Mouse (Mus musculus): ENCODE results near the gene Cntfr.
"Not testable (repeated sequence)": the region's sequence is repeated elsewhere in the genome, so short reads cannot be mapped to it uniquely, and the experiment has no call there.

The Cntfr gene

DNA sequence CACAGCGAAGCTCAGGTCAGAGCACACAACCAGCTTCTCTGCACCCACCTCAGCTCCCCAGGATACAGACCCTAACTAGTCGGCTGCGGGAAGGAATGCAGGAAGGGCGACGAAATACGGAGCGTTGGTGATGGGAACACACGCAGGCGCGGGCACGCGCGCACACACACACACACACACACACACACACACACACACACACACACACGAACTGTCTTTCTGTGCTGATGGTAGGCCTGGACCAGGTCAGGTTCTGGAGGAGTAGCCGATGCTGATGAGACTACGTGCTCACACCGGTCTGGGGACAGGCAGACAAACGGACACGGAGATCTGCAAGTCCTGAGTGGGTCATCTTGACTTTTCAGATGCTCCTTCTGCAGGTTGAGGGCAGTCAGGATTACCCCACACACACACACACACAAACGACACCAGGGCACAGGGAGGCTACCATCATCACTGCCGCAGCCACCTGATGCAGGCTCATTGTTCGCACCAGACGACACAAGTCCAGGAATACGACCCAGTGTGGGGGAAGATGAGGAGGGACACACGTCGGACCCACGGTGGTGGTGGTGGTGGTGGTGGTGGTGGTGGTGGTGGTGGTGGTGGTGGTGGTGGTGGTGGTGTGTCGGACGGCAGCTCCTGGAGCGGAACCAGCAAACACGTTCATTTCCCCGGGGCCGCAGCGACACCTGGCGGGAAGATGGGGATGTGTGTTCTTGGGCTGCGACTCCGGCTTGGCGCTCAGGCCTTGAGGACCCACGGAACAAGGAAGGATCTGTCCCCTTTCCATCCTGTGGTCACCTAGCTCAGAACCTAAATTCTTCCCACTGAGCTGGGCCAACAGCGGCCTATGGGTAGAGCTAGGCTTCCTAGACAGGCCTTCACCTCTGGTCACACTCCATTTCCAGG is at the start of gene Cntfr:
Gene Cntfr, minus strand, starts transcription at position 160 of the 912 bp plus-strand sequence.
- in situ Hi-C loops (cut with MboI): not testable (repeated sequence)

DNA sequence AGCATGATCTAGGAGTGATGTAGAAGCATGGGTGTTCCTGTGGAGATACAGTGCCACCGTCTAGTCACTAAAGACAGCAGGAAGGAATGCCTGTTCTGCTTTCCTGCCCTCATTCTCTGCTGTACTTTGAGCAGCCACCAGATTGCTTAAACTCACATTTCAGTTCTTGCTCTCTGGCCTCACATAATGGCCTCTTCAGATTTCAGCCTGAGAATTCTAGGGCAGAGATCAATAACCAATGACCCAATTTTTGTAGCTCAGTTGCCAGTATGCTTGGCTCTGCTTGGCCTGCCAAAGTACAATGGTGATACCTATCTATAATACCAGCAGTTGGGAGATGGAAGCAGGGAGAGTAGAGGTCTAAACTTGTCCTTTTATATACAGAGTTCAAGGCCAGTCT is 48.1 kb upstream of the Cntfr start:
- in situ Hi-C loops (cut with MboI): no loop called here

DNA sequence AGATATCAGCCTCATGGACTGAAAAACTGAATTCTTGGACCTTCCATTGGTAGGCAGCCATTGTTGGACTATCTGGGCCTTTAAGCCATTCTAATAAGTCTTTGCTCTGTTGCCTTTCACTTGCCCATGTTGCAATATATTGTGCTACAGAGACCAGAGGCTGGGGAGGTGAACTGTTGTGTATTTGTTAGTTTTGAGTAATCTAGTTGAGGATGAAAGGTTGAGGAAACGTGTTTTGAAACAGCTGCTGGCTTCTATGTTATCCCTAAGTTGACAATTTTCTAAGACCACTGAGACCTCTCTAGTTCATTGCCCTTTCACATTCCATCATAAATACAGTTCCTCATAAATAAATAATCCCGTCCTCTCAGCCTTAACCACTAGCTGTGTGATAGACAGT is 47.2 kb upstream of the Cntfr start:
- in situ Hi-C loops (cut with MboI): no loop called here

- in situ Hi-C loops (cut with MboI): no loop called here
Measured at GRCm38 (mm10) chr4:41741158-41741560, 44.3 kb upstream of the Cntfr start.

DNA sequence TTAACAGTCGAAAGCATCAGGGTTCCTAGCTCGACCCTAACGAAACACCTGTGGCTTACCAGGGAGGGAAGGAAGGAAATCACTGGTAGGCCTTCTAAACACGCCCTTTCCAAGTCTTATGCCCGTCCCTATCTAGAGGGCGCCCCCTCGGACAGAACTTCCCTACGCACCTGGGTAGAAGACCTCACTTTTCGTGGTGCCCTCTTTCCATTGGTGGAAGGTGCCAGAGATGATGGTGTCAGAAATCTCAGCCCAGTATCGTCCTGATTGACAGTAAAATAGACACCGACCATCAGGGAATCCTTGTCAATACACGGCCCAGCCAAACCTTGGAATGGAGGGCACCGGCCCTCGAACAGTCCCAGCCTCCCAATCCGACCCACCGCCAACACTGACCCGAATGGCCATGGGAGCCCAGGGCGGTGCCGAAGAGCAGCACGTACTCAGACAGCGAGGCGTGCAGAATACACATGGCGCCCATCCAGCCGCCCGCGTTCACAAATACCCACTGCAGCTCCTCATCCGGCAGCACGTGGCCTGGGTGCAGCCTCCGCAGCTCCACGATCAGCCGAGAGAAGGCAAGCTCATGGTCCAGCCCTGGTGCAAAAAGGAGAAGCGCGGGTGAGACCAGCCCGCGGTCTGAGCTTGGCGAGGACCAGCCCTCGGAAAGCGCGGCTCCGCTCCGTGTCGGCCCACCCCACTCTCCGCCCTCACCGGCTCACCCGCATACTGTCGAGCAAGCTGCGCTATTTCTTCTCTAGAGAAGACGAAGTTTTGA is 43.7 kb upstream of the Cntfr start:
- in situ Hi-C loops (cut with MboI): no loop called here

DNA sequence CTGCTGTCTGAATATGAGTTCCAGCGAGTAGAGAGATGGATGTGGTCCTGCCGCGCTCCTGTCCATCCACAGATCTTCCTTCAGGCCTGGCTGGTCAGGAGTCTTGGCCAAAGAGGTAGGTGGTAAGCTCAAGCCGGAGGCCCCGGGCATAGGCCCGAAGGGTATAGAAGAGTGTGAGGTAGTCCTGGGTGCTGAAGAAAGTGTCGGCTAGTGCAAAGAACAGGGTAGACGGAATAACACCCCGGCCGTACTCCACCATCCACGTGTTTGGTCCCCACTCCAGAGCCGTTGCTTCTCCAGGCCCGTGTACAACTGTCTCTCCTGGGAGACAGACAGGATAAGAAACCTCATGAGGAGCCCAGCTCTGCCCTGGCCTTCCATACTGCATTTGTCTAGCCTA is 42.4 kb upstream of the Cntfr start:
- in situ Hi-C loops (cut with MboI): no loop called here

GRCm38 (mm10) chr4:41738256-41738603 is 41.3 kb upstream of the Cntfr start:
- in situ Hi-C loops (cut with MboI): no loop called here

GRCm38 (mm10) chr4:41737602-41738255 is 40.8 kb upstream of the Cntfr start:
- in situ Hi-C loops (cut with MboI): no loop called here

GRCm38 (mm10) chr4:41731052-41731765 is 34.3 kb upstream of the Cntfr start, which contains the start of gene Arid3c:
Gene Arid3c, minus strand, starts transcription at chr4:41731142.
- in situ Hi-C loops (cut with MboI): no loop called here

DNA sequence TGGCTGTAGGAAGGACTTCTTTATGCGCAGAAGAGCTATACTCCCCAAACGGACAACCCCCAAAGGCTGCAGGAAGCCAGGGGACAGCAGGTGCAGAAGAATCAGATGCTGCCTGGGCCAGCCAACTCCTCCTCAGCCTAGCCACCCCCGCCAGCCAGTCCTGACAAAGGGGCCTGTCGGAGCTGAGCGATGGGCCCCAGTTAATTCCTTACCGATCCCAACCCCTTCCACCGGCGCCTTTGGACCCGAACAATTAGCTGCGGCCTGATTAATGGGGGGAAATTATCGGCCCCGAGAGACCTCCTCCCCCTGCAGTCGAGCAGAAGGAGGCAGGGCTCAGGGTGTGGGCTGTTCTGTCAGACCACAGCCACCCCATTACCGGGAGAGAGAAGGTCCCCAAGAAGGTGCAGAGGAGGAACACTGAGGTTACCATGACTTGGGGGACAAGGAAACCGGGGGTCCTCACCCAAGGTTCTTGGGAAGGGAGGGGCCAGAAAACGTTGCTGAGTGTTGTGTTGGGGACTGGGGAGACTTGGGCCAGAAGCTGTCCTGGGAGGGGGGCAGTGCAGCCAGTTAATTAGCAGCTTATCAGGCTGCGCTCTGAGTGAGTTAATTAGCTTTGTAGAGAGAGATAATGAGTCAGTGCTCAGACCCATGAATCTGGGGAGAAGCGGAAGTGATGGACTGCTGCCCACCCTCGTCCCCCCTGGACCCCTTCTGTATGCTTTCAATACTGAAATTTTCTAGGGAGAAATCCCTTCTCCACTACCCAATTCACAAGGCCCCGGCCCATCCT is 30.1 kb upstream of the Cntfr start:
- in situ Hi-C loops (cut with MboI): no loop called here

GRCm38 (mm10) chr4:41722918-41723351 is 26.0 kb upstream of the Cntfr start, which contains the start of gene Dctn3:
Gene Dctn3, minus strand, starts transcription at chr4:41723170.
- in situ Hi-C loops (cut with MboI): loop anchor here (25.0 kb wide), 1 partner anchor 161 kb away; the partner anchor contains the start of genes Dnaic1 and Fam219a

DNA sequence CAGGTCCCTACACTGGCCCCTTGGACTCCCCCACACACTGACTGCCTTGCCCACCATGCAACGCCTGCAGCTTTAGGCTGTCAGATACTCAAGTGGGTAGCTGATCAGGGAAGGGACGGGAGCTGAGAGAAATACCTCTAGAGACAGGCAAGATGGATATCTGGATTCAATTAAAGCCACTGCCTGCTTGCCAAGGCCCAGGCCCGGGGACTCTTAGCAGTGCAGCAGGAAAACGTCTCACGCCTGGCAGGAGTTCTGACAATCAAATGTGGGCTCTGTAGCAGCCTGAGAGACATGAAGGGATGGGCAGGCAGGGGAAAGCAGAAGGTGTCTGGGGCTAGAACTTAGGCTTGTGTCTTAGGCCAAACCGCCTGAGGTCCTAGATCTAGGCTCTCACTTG is 19.9 kb upstream of the Cntfr start:
- in situ Hi-C loops (cut with MboI): loop anchor here (25.0 kb wide), 1 partner anchor 155 kb away; the partner anchor contains the start of genes Dnaic1 and Fam219a

- in situ Hi-C loops (cut with MboI): loop anchor here (25.0 kb wide), 1 partner anchor 153 kb away; the partner anchor contains the start of genes Dnaic1 and Fam219a
Measured at GRCm38 (mm10) chr4:41715596-41715995, 18.7 kb upstream of the Cntfr start.

GRCm38 (mm10) chr4:41715082-41715481 is 18.2 kb upstream of the Cntfr start:
- in situ Hi-C loops (cut with MboI): loop anchor here (25.0 kb wide), 1 partner anchor 153 kb away; the partner anchor contains the start of genes Dnaic1 and Fam219a

GRCm38 (mm10) chr4:41714276-41714675 is 17.4 kb upstream of the Cntfr start:
- in situ Hi-C loops (cut with MboI): loop anchor here (25.0 kb wide), 1 partner anchor 152 kb away; the partner anchor contains the start of genes Dnaic1 and Fam219a

GRCm38 (mm10) chr4:41713197-41714067 is 16.5 kb upstream of the Cntfr start, which contains the start of gene Rpp25l:
Gene Rpp25l, minus strand, starts transcription at chr4:41713534.
- in situ Hi-C loops (cut with MboI): loop anchor here (25.0 kb wide), 1 partner anchor 151 kb away; the partner anchor contains the start of genes Dnaic1 and Fam219a

DNA sequence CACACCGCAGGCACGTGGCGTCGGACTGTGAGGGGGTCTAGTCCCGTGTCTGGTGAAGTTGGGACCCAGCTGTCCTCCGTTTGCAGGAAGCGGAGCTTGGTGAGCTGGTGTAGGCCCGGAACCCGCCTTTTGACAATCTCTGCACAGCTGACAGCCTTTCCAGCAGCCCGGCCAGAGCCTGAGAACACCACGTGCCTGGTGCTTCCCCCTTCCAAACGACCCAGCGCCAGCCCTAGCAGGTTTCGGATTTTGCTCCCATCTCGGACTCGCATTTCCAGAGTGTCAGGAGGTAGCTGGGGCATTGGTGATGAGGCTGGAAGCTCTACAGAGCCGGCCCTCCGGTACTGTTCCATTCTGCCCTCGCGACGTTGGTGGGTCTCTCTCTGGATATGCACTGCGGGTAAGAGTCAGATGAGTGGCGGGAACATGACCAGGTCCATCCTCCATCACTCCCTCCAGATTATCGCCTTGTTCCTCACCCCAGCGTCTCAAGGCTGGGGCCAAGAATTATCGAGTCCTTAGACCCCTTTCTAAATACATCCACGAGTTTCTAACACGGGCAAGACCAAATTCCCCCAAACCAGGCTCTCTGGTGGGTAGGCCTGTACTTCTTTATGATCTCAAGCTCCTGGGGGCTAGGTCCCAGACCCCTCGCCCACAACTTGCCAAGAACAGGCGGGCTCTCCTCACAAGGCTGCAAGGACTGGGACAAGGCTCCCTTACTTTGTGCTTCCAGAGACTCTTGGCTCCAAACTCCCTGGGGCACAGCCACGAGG is 15.7 kb upstream of the Cntfr start:
- in situ Hi-C loops (cut with MboI): loop anchor here (25.0 kb wide), 1 partner anchor 150 kb away; the partner anchor contains the start of genes Dnaic1 and Fam219a
